Mouse (Mus musculus) bone marrow, adult 2 months (tissue): ENCODE data around the gene Ccr1. TPM values are rescaled to one million over a fixed set of nuclear protein-coding genes. Genes with fewer than 3 reads are reported as not detected.

ENCODE experiments used
- H3K27ac ChIP-seq: fragments of 200-500 bp; 2 replicates; pipeline ENCODE4 v1.5.1; 2012; ENCODE audit warnings: low read depth, mild to moderate bottlenecking, control low read depth, inconsistent platforms, low read length; ENCODE audit not compliant: control insufficient read depth, poor library complexity, insufficient read depth
- H3K4me1 ChIP-seq: fragments of 200-500 bp; 2 replicates; pipeline ENCODE4 v1.6.1; 2011; ENCODE audit warnings: low read length; ENCODE audit not compliant: control insufficient read depth, insufficient read depth
- H3K4me3 ChIP-seq: fragments of 200-500 bp; replicated peaks from 2 replicates; pipeline ENCODE3; 2011; ENCODE audit warnings: mild to moderate bottlenecking, low read depth, low read length, control low read depth; ENCODE audit not compliant: control insufficient read depth
- CTCF ChIP-seq: fragments of 200-500 bp; IDR thresholded peaks from 2 replicates; pipeline ENCODE4 v1.5.1; 2011; ENCODE audit warnings: low read length, control low read depth; ENCODE audit not compliant: control insufficient read depth, insufficient read depth
- POLR2A ChIP-seq: fragments of 200-500 bp; IDR thresholded peaks from 2 replicates; pipeline ENCODE4 v1.6.1; 2011; ENCODE audit warnings: low read depth, mild to moderate bottlenecking, control low read depth, low read length, borderline replicate concordance; ENCODE audit not compliant: control insufficient read depth
- WGBS: fragments of 180-500 bp; shearing (Covaris S2); methylation state at CpG from one replicate; pipeline ENCODE4 v1.1.7; 2018; 5-methylcytosine and 5-hydroxymethylcytosine counted together
- polyA plus RNA-seq: library from polyadenylated mRNA; stranded (reverse); fragments of >200 nt; gene quantifications from 2 replicates; pipeline ENCODE4 v1.2.4, GENCODE M21; 2011; ENCODE audit warnings: low replicate concordance; ENCODE audit not compliant: missing spikeins, insufficient read depth, insufficient read length

Ccr1 gene
- polyA plus RNA-seq, 1 experiment: 12.0 TPM

- no peak overlapping the region for H3K4me3 ChIP-seq
- H3K27ac ChIP-seq: peak overlapping the region; percentile 15; the same call in 1 of the 2 replicates
- 74% methylated on average over 5 of the region's 5 CpGs for WGBS
- H3K4me1 ChIP-seq: peaks cover 5% of the 10 kb centered on the region
- no peak for TF ChIP-seq CTCF
- TF ChIP-seq POLR2A: no peak
Observed at GRCm38 (mm10) chr9:123933716-123934445, 34.6 kb downstream of the Ccr1 start.

GRCm38 (mm10) chr9:123932911-123933675 lies 35.4 kb downstream of the Ccr1 start:
- peak overlapping the region; percentile 86 for H3K27ac ChIP-seq
- 65% methylated on average over 19 of the region's 19 CpGs for WGBS

DNA sequence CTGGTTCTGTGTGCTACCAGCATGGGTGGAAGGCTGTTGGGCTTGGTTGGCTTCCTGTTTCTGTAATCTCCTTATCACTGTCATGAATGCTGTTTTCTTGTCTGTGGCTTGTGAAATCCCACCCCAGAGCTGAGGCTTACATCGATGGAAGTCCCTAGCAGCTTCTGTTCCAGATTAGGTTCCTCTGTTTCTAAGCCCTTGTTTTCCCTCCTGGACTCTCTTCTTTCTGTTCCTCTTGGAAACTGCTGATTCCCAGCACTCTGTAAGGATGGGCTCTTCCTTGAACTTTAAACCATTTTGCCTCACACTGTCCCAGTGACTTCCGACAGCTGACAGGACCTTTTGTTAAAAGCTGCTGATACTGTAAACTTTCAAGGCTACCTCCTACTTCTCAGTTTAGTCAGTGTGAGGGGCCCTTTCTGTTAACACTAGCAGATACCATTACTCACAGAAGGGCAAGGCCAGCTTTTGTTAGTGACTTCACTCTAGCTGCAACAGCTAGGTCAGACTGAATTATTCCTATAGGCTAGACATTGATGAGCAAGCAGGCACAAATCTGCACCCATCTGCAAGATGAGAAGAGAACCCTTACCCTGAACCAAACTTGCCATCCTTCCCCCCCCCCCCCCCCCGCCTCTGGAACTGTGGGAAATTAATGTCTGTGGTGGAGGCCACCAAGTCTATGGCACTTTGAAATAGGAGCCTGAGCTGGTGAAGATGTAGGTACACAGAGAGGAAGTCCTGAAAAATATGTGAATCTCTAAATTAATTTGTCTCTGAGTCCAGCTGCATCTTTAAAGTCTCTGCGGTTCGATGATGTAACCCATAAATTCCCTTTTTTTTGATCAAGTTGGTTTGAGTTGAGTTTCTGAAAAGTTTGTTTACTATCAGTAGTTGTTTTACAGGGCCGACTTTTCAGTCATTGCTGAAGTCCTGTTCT lies 36.5 kb downstream of the Ccr1 start:
- 19% methylated on average over 6 of the region's 6 CpGs for WGBS
- peak overlapping the region; percentile 67 for H3K27ac ChIP-seq
- H3K4me3 ChIP-seq: no peak overlapping the region
- peaks cover 8% of the 10 kb centered on the region for H3K4me1 ChIP-seq
- TF ChIP-seq CTCF (no peak), POLR2A (no peak)

More at GRCm38 (mm10) chr9:123932911-123933675, 35.4 kb downstream of the Ccr1 start:
- no peak overlapping the region for H3K4me3 ChIP-seq
- peaks cover 5% of the 10 kb centered on the region for H3K4me1 ChIP-seq
- no peak for TF ChIP-seq POLR2A
- no peak for TF ChIP-seq CTCF

- H3K4me3 ChIP-seq: no peak overlapping the region
- peaks cover 8% of the 10 kb centered on the region for H3K4me1 ChIP-seq
- H3K27ac ChIP-seq: peak overlapping the region; percentile 92
- TF ChIP-seq POLR2A (no peak), CTCF (no peak)
- WGBS: 53% methylated on average over 3 of the region's 3 CpGs
Observed at GRCm38 (mm10) chr9:123930926-123931325, 37.6 kb downstream of the Ccr1 start.

DNA sequence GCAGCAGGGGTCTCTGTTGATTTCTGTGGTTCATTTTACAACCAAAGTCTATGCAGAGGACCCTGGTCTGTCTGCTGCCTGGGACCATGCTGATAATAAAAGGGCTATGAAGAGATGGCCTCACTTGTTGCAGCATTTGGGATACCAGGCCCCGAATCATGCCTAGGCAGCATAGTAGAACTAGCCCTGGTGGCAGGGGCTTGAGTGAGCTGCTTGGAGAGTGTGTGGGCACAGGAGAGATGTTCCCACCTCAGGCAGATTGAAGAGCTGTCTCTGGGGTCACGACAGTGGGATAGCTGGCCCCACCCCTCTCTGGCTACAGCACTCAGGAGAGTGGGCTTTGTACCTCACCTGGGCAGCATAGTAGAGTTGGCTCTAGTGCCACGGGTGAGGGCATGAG lies 38.0 kb downstream of the Ccr1 start:
- 49% methylated on average over 3 of the region's 3 CpGs for WGBS
- Histone ChIP-seq H3K27ac (peak overlapping the region; percentile 92), H3K4me3 (no peak overlapping the region), H3K4me1 (peaks cover 13% of the 10 kb centered on the region)
- TF ChIP-seq CTCF (no peak), POLR2A (no peak)

DNA sequence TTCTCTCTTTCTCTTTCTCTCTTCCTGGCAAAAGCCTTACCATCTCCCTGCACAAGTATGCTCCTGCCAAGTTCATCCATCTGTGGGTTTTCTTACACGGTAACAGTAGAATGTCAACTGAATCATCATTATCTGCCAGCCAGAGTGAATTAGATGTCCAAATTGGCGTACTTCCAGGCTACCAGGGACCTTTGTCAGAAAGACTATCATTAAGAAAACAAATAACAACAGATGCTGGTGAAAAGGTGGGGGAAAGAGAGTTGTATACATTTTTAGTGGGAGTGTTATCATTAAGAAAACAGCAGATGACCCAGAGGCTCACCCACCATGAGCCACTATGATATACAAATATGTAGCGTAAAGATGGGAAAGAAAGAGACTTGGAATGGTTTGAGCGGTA lies 38.6 kb downstream of the Ccr1 start:
- peaks cover 13% of the 10 kb centered on the region for H3K4me1 ChIP-seq
- no peak overlapping the region for H3K4me3 ChIP-seq
- no peak for TF ChIP-seq CTCF
- TF ChIP-seq POLR2A: no peak
- H3K27ac ChIP-seq: peak overlapping the region; percentile 92; the same call in 1 of the 2 replicates
- 61% methylated on average over 4 of the region's 4 CpGs for WGBS

DNA sequence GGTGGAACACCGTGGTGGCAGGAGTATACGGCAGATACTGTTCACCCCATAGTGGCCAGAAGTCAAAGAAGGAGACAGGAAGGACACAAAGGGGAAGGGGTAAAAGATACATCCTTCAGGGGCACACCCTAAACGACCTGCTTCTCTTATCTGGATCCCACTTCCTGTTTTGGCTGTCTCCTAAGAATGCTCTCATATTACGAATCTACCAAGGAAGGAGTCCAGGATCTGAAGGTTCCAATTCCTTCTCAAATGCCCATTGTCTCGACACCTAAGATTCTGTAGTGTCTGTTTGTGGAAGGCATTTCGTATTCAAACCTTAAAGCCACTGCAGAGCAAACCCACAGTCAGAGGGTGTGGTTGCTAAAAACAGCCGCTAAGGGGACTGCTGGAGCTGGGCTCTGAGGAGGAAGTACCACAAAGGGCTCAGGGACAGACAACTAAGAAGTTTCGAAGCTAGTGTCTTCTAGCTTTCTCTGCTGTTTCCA lies 39.7 kb downstream of the Ccr1 start:
- H3K27ac ChIP-seq: peak overlapping the region; percentile 85
- peaks cover 13% of the 10 kb centered on the region for H3K4me1 ChIP-seq
- peak; percentile 48; the same call in 1 of the 2 replicates for TF ChIP-seq CTCF
- TF ChIP-seq POLR2A: 0 out of 2 replicates have a peak, but pooled peaks have one; percentile 22
- H3K4me3 ChIP-seq: peak overlapping the region; percentile 25
- under 1% methylated on average over 8 of the region's 8 CpGs for WGBS
